Mouse (Mus musculus) 3T3-L1 (cell line): ENCODE measurements around the gene Aqp3.
"Not testable (repeated sequence)": the region's sequence is repeated elsewhere in the genome, so short reads cannot be mapped to it uniquely, and the experiment has no call there.

ENCODE experiments used
- DNase-seq: peaks from one replicate; pipeline ENCODE4 v3.0.0-alpha.2; 2015; ENCODE audit warnings: low read depth, low spot score

Aqp3 gene

GRCm38 (mm10) chr4:41102901-41103300, 4.9 kb upstream of the Aqp3 start:
- DNase-seq = peak; percentile 92

- no peak for DNase-seq
These were observed 3.0 kb upstream of the Aqp3 start for GRCm38 (mm10) chr4:41100986-41101385.

GRCm38 (mm10) chr4:41098577-41098951, 581 bp upstream of the Aqp3 start:
- no peak for DNase-seq

- no peak for DNase-seq
These were observed 602 bp downstream of the Aqp3 start for GRCm38 (mm10) chr4:41097381-41097780.

- DNase-seq = no peak
These were observed 1.2 kb downstream of the Aqp3 start for GRCm38 (mm10) chr4:41096794-41097193.

GRCm38 (mm10) chr4:41096169-41096568, 1.8 kb downstream of the Aqp3 start:
- DNase-seq = no peak

GRCm38 (mm10) chr4:41094361-41094760, 3.6 kb downstream of the Aqp3 start:
- peak; percentile 86 for DNase-seq

GRCm38 (mm10) chr4:41092958-41093357, 5.0 kb downstream of the Aqp3 start:
- DNase-seq = peak; percentile 40

GRCm38 (mm10) chr4:41091391-41091790, 6.6 kb downstream of the Aqp3 start:
- no peak for DNase-seq

- no peak for DNase-seq
These were observed 8.3 kb downstream of the Aqp3 start for GRCm38 (mm10) chr4:41089705-41090104.

- DNase-seq = no peak
These were observed 8.8 kb downstream of the Aqp3 start for GRCm38 (mm10) chr4:41089189-41089588.

GRCm38 (mm10) chr4:41087459-41088298, 10.3 kb downstream of the Aqp3 start:
- DNase-seq = no peak

- DNase-seq = no peak
These were observed 11.0 kb downstream of the Aqp3 start for GRCm38 (mm10) chr4:41086947-41087346.

- no peak for DNase-seq
These were observed 13.2 kb downstream of the Aqp3 start for GRCm38 (mm10) chr4:41084819-41085218.

- not testable (repeated sequence) for DNase-seq
These were observed 15.2 kb downstream of the Aqp3 start for GRCm38 (mm10) chr4:41082803-41083202.

GRCm38 (mm10) chr4:41081733-41082132, 16.2 kb downstream of the Aqp3 start:
- no peak for DNase-seq

GRCm38 (mm10) chr4:41078726-41079125, 19.3 kb downstream of the Aqp3 start:
- peak; percentile 24 for DNase-seq

GRCm38 (mm10) chr4:41074461-41074860, 23.5 kb downstream of the Aqp3 start:
- no peak for DNase-seq

- no peak for DNase-seq
These were observed 24.8 kb downstream of the Aqp3 start for GRCm38 (mm10) chr4:41073008-41073817.

- no peak for DNase-seq
These were observed 26.2 kb downstream of the Aqp3 start for GRCm38 (mm10) chr4:41071500-41072429.

- no peak for DNase-seq
These were observed 32.8 kb downstream of the Aqp3 start for GRCm38 (mm10) chr4:41065196-41065595.
